Mouse (Mus musculus): ENCODE data around the gene Zfp422.

- TF ChIP-seq POLR2A (IDR thresholded peaks at IDR 0.05; ENCODE audit: borderline replicate concordance, insufficient read depth, low read length) (no peak), CTCF (IDR thresholded peaks at IDR 0.05; ENCODE audit: borderline replicate concordance, insufficient read depth, low read depth, low read length) (no peak)
Measured at GRCm38 (mm10) chr6:116636581-116637235, 7.9 kb upstream of the Zfp422 start.
